Mouse (Mus musculus) lung, adult 2 months (tissue): ENCODE results near the gene Ten1.

Source experiments
- CTCF ChIP-seq: fragments of 200-500 bp; IDR thresholded peaks from 2 replicates; pipeline ENCODE4 v1.5.1; 2011; ENCODE audit warnings: mild to moderate bottlenecking, low read length, control low read depth; ENCODE audit not compliant: insufficient read depth
- POLR2A ChIP-seq: fragments of 200-500 bp; IDR thresholded peaks from 2 replicates; pipeline ENCODE4 v1.6.1; 2011; ENCODE audit warnings: low read depth, mild to moderate bottlenecking, control low read depth, low read length, borderline replicate concordance; ENCODE audit errors: extremely low read depth

GRCm38 (mm10) chr11:116218263-116218662 lies 19.6 kb downstream of the Ten1 start:
- TF ChIP-seq POLR2A (no peak), CTCF (no peak)
